Mouse (Mus musculus) myocyte (in vitro differentiated cells): ENCODE measurements around the gene Gal.

Experiments
- CEBPB ChIP-seq: IDR thresholded peaks from 2 replicates; pipeline ENCODE4 v1.6.1; 2011; ENCODE audit warnings: mild to moderate bottlenecking, moderate library complexity; ENCODE audit not compliant: poor library complexity, insufficient read depth, severe bottlenecking
- E2F4 ChIP-seq: IDR thresholded peaks from one replicate; pipeline ENCODE4 v1.6.1; 2011; ENCODE audit warnings: mild to moderate bottlenecking, control low read depth, moderate library complexity; ENCODE audit not compliant: insufficient read depth
- MAX ChIP-seq: IDR thresholded peaks from one replicate; pipeline ENCODE4 v1.6.1; 2011; ENCODE audit warnings: low read depth, mild to moderate bottlenecking, control low read depth
- MYOD1 ChIP-seq, 3 experiments: IDR thresholded peaks; one replicate each; pipeline ENCODE4 v1.6.1; 2011; ENCODE audit warnings: control low read depth in 2 of 3, low read depth in 2 of 3, mild to moderate bottlenecking in 2 of 3, moderate library complexity in 1 of 3; ENCODE audit not compliant: insufficient read length in 2 of 3, control insufficient read depth in 1 of 3
- MYOG ChIP-seq, 3 experiments: IDR thresholded peaks; one replicate each; pipeline ENCODE4 v1.6.1; 2011; ENCODE audit warnings: control low read depth in 2 of 3, low read depth in 2 of 3, mild to moderate bottlenecking in 2 of 3; ENCODE audit not compliant: insufficient read length in 2 of 3, control insufficient read depth in 1 of 3, insufficient read depth in 1 of 3
- POLR2A ChIP-seq: IDR thresholded peaks from one replicate; pipeline ENCODE4 v1.6.1; 2011; ENCODE audit warnings: low read depth, mild to moderate bottlenecking, control low read depth, moderate library complexity; ENCODE audit not compliant: insufficient read length
- POLR2AphosphoS2 ChIP-seq: IDR thresholded peaks from one replicate; pipeline ENCODE4 v1.6.1; 2011; ENCODE audit warnings: low read depth, control low read depth; ENCODE audit not compliant: insufficient read length
- REST ChIP-seq: IDR thresholded peaks from one replicate; pipeline ENCODE4 v1.6.1; 2011; ENCODE audit warnings: mild to moderate bottlenecking, control low read depth, moderate library complexity; ENCODE audit not compliant: insufficient read depth, insufficient read length
- SRF ChIP-seq: IDR thresholded peaks from one replicate; pipeline ENCODE4 v1.6.1; 2011; ENCODE audit warnings: low read depth; ENCODE audit not compliant: control insufficient read depth, insufficient read length
- TCF12 ChIP-seq: IDR thresholded peaks from one replicate; pipeline ENCODE4 v1.6.1; 2011; ENCODE audit warnings: mild to moderate bottlenecking, control low read depth; ENCODE audit not compliant: poor library complexity, insufficient read depth, severe bottlenecking
- TCF3 ChIP-seq: IDR thresholded peaks from one replicate; pipeline ENCODE4 v1.6.1; 2011; ENCODE audit warnings: low read depth, control low read depth; ENCODE audit not compliant: insufficient read length
- USF1 ChIP-seq: IDR thresholded peaks from one replicate; pipeline ENCODE4 v1.6.1; 2011; ENCODE audit warnings: low read depth, mild to moderate bottlenecking, control low read depth, moderate library complexity

- TF ChIP-seq POLR2A (no peak), CEBPB (no peak), TCF12 (no peak), E2F4 (no peak), MYOG (IDR thresholded peaks at IDR 0.05; ENCODE audit: control insufficient read depth in 1 of 3, insufficient read depth in 1 of 3, insufficient read length in 2 of 3, low read depth in 2 of 3) (no peak), MYOD1 (IDR thresholded peaks at IDR 0.05; ENCODE audit: control insufficient read depth in 1 of 3, insufficient read length in 2 of 3, low read depth in 2 of 3) (no peak), USF1 (no peak), MAX (no peak), POLR2AphosphoS2 (no peak), REST (no peak), SRF (no peak), TCF3 (no peak)
These were observed 26.3 kb downstream of the Gal start for GRCm38 (mm10) chr19:3388061-3388460.
